Mouse (Mus musculus) mammary gland, adult 2 months (tissue): ENCODE measurements around the gene Timd2. TPM values are rescaled to one million over a fixed set of nuclear protein-coding genes. Genes with fewer than 3 reads are reported as not detected.

Experiments
- polyA plus RNA-seq: library from polyadenylated mRNA; depleted of rRNA; stranded (reverse); fragments of >200 nt; gene quantifications from 2 replicates; pipeline ENCODE4 v1.2.3, GENCODE M21; 2012; ENCODE audit warnings: low replicate concordance; rRNA removed

The Timd2 gene
- polyA plus RNA-seq = 0.47 and 0.55 TPM in 2 replicates

DNA sequence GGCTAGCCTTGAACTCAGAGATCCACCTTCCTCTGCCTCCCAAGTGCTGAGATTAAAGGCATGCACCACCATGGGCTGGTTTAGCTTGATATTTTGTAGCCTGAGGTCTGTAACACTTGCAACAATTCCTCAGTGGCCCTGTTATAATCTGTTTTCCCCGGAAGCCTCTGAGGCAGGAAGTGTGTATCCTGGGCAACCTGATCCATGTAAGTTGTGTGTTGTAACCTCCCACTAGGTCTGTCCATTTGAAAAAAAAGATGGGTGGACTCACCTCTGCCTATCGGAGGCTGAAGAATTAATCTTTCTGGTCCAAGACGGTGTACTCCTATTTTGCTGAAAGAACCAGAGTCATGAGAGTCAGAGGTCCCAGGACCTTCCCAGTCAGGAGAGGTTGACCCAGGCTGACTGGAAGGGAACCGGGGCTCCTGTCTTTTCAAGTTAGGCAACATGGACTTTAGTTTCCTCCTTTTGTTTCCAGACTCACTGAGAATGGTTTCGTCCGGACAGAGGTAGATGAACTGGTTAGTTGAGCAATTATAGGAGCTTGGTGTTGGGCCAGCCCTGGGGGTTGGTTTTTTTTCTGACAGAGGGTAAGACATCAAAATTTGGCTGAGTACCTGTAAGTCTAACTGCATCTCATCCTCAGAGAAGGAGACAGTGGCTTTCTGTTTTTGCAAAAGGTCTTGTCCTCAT, at the start of gene Timd2:
Timd2 (minus strand) TSS at position 398 of the 693 bp plus-strand sequence.

DNA sequence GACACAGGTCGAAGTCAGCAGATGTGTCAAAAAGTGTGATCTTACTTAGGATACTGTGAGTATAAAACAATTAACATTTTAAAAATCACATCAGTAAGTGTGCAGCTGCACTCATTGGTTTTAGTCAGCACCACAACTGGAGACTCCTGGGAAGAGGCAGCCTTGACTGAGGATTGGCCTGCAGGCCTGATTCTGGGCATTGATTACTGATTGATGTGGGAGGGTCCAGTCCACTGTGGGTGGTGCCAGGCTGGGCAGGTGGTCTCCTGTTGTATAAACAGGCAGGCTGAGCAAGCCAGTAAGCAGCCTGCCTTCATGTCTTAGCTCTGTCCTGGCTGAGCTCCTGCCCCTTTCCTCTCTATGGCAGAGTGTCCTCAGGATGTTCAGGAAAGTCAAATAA, 28.2 kb upstream of the Timd2 start, which contains the start of gene Havcr1:
Havcr1 (plus strand) TSS at position 5 of the 400 bp plus-strand sequence.

DNA sequence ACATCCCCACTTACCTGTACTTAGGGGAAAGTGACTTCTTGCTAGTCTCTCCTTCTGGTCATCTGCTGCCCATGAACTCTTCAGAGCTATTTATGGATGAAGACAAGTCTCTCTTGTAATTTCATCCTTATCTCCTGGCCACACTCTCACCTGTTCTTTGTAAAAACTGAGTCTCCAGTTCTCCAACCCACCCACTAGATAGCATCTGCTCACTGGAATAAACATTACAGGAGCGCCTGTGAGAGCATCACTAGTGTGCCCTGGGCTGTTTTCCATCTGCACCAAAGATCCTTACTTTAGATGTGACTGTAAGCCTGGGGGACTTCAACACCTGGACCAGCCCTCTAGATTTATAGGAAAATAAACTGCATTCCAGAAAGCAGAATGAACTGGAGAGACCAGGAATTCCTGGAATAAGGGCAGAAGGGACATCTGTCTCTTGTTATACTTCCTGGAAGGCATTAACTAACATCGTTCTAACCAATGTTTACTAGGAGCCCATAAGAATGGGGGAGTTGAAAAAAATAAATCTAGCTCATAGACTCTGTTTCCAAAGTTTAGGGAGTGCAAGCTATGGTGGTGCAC, 77.6 kb downstream of the Timd2 start, which contains the start of gene Dppa1:
Dppa1 (minus strand) TSS at position 51 of the 585 bp plus-strand sequence.

Other genes with a start within 250 kb of the Timd2 start
- gene Gm12169, start 182.8 kb downstream of the Timd2 start, polyA plus RNA-seq = not detected in 2 replicates
- not detected in 2 replicates for gene BC053393, start 135.5 kb downstream of the Timd2 start, polyA plus RNA-seq
- gene Dppa1, start 77.8 kb downstream of the Timd2 start, polyA plus RNA-seq = not detected in 2 replicates
- gene Havcr1, start 28.0 kb upstream of the Timd2 start, polyA plus RNA-seq = 0.92 and 3.0 TPM in 2 replicates
- gene Timd4, start 103.7 kb upstream of the Timd2 start, polyA plus RNA-seq = 11.4 and 20.7 TPM in 2 replicates